Mouse (Mus musculus): ENCODE results near the gene Gbx2. TPM values are rescaled to one million over a fixed set of nuclear protein-coding genes. Genes with fewer than 3 reads are reported as not detected.

Gene Gbx2
- total RNA-seq, 2 experiments from 2014 or later = not detected

GRCm38 (mm10) chr1:89938884-89939595 lies 8.1 kb upstream of the Gbx2 start:
- DNase-seq = no peak
- intact Hi-C loops (cut with DNase I) = loop anchor here (10.0 kb wide), 1 partner anchor 704 kb away; no protein-coding TSS in a partner anchor

GRCm38 (mm10) chr1:89935493-89936348 lies 4.7 kb upstream of the Gbx2 start:
- intact Hi-C loops (cut with DNase I) = loop anchor here (10.0 kb wide), 1 partner anchor 701 kb away; no protein-coding TSS in a partner anchor

GRCm38 (mm10) chr1:89934316-89935260 lies 3.6 kb upstream of the Gbx2 start:
- intact Hi-C loops (cut with DNase I) = loop anchor here (10.0 kb wide), 1 partner anchor 700 kb away; no protein-coding TSS in a partner anchor
- peak in 1 of 2 experiments; percentile 10 for DNase-seq

More at GRCm38 (mm10) chr1:89935493-89936348, 4.7 kb upstream of the Gbx2 start:
- DNase-seq = no peak

GRCm38 (mm10) chr1:89933786-89934185 lies 2.8 kb upstream of the Gbx2 start:
- intact Hi-C loops (cut with DNase I) = loop anchor here (10.0 kb wide), 1 partner anchor 699 kb away; no protein-coding TSS in a partner anchor

GRCm38 (mm10) chr1:89933028-89933427 lies 2.0 kb upstream of the Gbx2 start:
- intact Hi-C loops (cut with DNase I) = loop anchor here (10.0 kb wide), 1 partner anchor 698 kb away; no protein-coding TSS in a partner anchor
- no peak for DNase-seq

More at GRCm38 (mm10) chr1:89933786-89934185, 2.8 kb upstream of the Gbx2 start:
- DNase-seq = peak in 1 of 2 experiments; percentile 15

GRCm38 (mm10) chr1:89932616-89933015 lies 1.6 kb upstream of the Gbx2 start:
- DNase-seq = no peak

GRCm38 (mm10) chr1:89932021-89932423 lies 1.0 kb upstream of the Gbx2 start:
- peak in 1 of 2 experiments; percentile 8 for DNase-seq
- intact Hi-C loops (cut with DNase I) = loop anchor here (10.0 kb wide), 1 partner anchor 697 kb away; no protein-coding TSS in a partner anchor

More at GRCm38 (mm10) chr1:89932616-89933015, 1.6 kb upstream of the Gbx2 start:
- intact Hi-C loops (cut with DNase I) = loop anchor here (10.0 kb wide), 1 partner anchor 698 kb away; no protein-coding TSS in a partner anchor

GRCm38 (mm10) chr1:89930551-89930950 lies 428 bp downstream of the Gbx2 start:
- intact Hi-C loops (cut with DNase I) = loop anchor here (10.0 kb wide), 1 partner anchor 696 kb away; no protein-coding TSS in a partner anchor
- no peak for DNase-seq

- peak in 1 of 2 experiments; percentile 19 for DNase-seq
- intact Hi-C loops (cut with DNase I) = loop anchor here (10.0 kb wide), 1 partner anchor 695 kb away; no protein-coding TSS in a partner anchor
Observed at GRCm38 (mm10) chr1:89929721-89930505, 1.1 kb downstream of the Gbx2 start.

- intact Hi-C loops (cut with DNase I) = no loop called here
- DNase-seq = no peak
Observed at GRCm38 (mm10) chr1:89929181-89929580, 1.8 kb downstream of the Gbx2 start.

- intact Hi-C loops (cut with DNase I) = no loop called here
- no peak for DNase-seq
Observed at GRCm38 (mm10) chr1:89928676-89929075, 2.3 kb downstream of the Gbx2 start.

- peak in 1 of 2 experiments; percentile 9 for DNase-seq
- intact Hi-C loops (cut with DNase I) = no loop called here
Observed at GRCm38 (mm10) chr1:89927061-89927661, 3.8 kb downstream of the Gbx2 start.

- no peak for DNase-seq
- intact Hi-C loops (cut with DNase I) = no loop called here
Observed at GRCm38 (mm10) chr1:89926583-89927060, 4.4 kb downstream of the Gbx2 start.

- DNase-seq = no peak
- intact Hi-C loops (cut with DNase I) = no loop called here
Observed at GRCm38 (mm10) chr1:89925501-89926190, 5.3 kb downstream of the Gbx2 start.

GRCm38 (mm10) chr1:89923642-89924020 lies 7.3 kb downstream of the Gbx2 start:
- no peak for DNase-seq
- intact Hi-C loops (cut with DNase I) = no loop called here

- intact Hi-C loops (cut with DNase I) = no loop called here
- no peak for DNase-seq
Observed at GRCm38 (mm10) chr1:89922883-89923641, 7.9 kb downstream of the Gbx2 start.

GRCm38 (mm10) chr1:89922282-89922681 lies 8.7 kb downstream of the Gbx2 start:
- no peak for DNase-seq
- intact Hi-C loops (cut with DNase I) = no loop called here
